Mouse (Mus musculus) layer of hippocampus, adult 9-10 months (tissue): ENCODE measurements around the gene Olfr1441.

Experiments
- DNase-seq: peaks from one replicate; pipeline ENCODE4 v3.0.0; 2022; ENCODE audit warnings: low spot score

Gene Olfr1441

DNA sequence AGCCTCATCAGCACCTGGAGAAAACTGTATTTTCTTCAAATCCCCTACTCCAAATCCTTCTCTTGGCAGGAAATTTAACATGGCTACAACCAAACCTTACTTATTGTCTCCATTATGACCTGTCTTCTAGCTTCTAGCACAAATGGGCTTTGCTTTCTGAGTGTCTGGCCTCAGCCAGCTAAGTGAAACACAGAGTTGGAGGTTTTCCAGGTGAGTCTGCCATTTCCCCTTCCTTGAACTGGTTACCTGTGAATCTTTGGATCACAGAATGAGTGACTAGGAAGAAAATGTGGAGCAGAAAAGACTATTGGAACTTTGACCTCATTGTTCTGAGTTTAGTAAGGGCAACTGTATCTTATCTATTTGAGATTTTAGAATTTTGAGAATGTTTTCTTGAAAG lies at the start of gene Olfr1441:
Gene Olfr1441 (plus strand): TSS at position 73 of the 400 bp plus-strand sequence.
- no peak for DNase-seq

DNA sequence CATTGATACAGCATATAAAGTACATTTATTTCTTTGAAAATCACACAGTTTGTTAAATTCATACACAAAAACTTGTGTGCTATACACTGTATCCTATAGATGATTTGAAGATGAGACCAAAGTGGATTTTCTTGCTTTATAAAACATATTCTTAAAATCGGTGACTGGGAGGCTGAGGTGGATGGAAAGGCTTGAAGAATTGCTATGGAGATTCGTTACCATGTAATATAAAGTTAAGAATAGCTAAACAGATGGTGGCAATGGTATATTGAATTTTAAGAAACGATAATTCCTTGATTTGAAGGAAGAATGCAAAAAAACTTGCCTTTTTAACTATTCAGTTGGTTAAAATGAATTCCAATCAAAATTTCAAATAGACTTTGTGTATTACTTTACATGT lies 44.2 kb upstream of the Olfr1441 start:
- no peak for DNase-seq

DNA sequence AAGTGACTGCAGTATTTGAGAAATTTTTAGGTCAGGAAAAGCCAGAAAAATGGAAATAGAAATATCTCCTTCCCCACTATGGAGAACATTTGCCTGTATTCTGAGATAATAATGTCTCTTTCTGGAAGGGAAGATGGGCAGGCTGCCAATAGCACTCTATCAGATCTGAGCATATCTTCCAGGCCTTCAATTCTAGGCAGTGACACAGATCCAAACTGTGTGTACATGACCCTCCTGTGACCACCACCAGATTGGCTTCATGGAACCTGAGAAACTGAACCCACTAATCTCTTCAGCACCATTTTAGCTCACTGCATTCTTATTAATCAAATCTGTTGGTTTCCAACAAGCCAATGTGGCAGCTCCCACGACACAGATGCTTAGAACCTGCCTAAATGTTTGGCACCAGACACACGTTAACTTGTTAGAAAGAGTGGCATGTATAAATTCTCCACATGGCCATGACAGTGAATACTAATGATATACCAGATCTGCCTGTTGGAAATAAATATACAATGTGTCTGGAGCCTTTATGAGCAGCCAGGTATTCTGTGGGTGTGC lies 42.7 kb upstream of the Olfr1441 start:
- peak; percentile 61 for DNase-seq

DNA sequence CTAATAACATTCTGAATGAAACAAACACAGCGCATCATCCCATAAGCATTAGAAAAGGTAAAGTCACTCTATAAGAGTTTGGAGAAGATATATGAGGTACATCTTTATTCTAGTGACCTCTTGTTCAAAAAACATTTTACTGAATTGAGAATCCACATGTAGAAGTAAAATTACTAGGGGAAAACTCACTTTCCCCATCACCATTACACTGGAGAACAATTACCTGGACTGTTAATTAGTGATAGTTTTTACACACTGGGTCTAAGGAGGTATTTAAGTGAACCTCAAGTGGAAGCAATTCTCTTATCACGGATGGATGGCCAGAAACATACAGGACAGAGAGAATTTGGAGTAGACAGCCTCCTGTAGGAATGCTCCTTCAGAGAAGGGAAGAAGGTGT lies 30.3 kb upstream of the Olfr1441 start, which contains the start of gene Olfr1440:
Gene Olfr1440 (plus strand): TSS at position 301 of the 400 bp plus-strand sequence.
- DNase-seq = no peak

DNA sequence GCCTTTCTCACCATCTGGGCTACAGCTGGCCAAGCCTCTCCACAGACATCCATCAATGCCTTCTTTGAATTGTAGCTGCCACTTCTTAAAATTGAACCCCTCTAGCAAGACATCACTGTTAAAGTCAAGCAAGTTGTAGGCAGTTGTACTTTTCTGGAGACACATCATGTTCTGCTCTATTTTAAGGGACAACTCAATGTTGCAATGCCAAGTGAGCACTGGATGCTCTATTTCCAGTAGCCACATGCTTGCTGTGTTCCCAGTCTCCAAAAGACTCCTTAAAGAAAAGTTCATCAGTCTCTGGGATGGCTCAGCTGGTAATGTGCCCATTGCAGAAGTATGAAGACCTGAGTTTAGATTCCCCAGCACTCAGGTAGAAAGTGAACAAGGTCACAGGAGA lies 3.5 kb upstream of the Olfr1441 start:
- no peak for DNase-seq

DNA sequence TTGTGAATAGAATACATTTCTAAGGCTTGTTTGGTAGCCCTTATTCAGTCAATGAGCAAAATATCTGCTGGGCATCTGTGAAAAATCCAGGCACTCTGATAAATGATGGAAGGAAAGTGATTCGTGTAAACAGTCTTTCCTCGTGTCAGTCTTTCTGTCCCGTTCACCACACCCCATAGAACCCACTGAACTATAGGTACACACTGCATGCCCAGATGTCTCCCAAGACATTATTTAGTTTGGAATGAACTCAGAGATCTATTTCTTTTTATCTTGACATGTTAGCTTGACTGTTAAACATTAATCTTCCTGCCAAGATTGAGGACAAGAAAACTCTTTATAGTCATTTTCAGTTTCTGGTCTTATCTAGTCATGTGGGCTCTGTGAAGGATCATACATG lies 1.1 kb downstream of the Olfr1441 start:
- DNase-seq = no peak

DNA sequence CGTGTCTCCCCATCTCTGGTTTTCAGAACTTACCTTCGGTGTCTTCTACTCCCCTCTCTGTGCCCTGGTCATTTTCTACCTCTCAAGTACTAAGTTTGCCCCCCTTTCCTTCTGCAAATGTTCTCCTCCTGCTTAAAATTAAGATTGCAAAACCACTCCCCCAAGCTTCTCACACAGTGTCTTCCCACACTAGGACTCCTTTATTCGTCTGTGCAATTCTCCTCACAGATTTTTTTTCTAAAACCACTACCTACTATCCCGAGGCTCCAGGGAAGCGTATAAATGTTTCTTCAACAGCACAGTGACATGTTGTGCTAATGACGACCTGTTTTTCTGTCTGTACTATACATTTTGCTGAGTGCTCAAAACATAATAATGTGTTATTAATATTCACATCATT lies 3.3 kb downstream of the Olfr1441 start:
- no peak for DNase-seq

DNA sequence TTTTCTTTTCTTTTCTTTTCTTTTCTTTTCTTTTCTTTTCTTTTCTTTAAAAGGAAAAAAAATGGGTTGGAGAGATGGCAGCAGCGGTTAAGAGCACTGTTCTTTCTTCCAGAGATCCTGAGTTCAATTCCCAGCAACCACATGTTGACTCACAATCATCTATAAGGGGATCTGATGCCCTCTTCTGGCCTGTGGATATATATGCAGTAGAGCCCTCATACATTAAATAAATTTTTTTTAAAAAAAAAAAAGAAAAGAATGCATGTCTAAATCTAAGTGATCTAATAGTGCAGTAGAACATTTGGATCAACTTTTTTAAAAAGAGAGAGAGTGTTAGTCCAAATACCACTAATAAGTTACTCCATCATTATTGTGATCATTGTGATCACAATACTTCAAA lies 4.4 kb downstream of the Olfr1441 start:
- DNase-seq = no peak

DNA sequence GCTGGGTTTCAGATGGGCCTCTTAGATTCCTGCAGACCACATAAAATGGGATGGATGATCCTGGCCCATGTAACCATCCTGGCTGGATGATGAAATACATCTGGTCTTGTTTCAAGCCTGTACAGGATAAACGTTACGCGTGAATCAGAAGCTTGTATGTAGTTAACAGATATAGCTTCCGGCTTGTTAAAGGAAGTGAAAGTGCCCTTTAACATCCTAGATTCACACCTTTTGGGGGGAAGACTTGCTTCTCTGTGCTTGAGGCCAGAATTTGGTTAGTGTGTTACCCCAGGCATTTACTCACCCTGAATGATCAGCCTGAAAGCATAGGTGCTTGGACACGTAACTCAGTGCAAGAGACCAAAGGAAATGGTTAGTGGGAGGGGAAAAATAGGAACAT lies 9.9 kb downstream of the Olfr1441 start:
- DNase-seq = no peak

DNA sequence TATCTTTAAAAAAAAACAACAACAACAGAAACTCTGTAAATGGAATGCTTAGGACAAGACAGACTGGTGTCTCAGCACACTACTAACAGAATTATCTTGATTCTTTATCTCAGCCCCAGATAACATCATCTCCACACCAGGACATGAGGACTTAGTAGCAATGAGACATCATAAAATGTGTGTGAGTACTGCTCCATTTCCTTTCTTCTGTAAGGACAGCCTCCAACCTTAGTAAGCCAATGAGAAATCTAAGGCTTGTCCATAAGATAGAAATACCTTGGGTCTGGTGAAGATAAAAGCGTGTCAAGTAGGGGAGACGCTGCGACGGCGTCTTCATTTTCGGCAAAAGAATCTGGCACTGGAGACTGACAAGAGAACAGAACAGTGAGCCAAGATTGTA lies 10.4 kb downstream of the Olfr1441 start, which contains the start of gene Pfpl:
Gene Pfpl (plus strand): TSS at position 301 of the 400 bp plus-strand sequence.
- no peak for DNase-seq

DNA sequence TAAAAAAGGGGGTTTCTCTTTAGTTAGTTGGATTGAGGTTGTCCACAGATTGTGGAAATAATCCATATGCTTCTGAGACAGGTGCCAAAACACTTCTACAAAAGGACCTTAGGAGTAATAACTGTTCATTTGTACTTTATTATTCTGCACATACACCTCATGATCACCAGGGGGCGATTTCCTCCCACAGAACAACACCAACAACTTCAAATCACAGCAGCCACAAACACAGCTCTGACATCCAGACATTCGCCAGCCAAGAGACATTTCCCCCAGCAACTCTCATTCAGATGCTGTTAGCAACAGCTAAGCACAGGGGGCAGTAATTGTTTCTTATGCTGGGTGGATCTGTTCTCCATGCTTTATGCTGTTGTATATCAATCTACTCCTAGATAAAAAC lies 15.8 kb downstream of the Olfr1441 start:
- DNase-seq = no peak

DNA sequence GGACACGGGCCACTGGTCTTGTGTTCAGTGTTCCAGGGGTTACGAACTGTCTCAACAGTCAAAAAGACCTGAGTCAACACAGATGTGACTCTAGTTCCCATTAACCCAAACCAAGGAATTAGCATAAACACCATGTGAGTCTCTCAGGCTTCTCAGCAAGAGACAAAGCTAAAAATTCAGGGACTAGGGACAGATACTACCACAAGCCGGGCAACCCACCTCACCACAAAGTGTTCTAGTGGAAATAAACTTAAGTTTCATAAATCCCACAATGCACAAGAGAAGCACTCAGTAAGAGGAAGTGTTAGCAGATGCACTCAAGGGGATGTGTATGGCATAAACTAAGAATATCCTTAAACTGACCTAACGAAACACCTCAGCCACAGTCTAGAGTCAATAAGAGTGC lies 17.8 kb downstream of the Olfr1441 start:
- no peak for DNase-seq

DNA sequence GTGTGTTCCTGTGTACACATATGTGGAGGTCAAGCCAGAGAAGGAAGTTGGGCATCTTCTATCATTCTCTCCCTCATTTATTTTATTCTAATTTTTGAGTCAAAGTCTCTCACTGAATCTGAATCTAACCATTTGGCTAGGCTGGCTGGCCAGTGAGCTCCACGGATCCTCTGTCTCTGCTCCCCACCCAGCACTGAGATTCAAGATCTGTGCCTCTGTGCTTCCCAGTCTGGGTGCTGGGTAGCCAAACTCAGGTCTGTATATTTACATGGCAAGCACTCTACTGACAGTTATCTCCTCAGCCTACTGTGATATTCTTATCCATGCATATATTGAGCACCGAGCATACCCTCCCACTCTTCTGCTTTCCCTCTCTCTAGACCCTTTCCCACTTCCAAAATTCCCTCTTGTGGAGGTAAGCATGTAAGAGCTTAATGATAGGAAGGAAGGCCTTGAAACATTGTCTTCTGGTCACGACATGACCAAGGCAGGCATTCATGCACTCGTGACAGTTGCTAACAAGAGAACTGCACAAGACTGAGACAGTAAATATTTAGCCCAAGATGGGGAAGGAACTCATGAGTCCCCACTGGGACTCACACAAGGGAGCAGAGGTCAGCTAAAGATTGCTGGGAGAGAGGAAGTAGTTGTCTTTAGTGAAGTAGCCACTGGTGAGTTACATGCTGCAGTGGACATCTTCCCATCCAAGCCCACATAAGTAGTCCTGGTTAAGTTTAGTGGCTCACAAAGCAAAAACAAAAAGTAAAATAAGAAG lies 18.7 kb downstream of the Olfr1441 start:
- no peak for DNase-seq

DNA sequence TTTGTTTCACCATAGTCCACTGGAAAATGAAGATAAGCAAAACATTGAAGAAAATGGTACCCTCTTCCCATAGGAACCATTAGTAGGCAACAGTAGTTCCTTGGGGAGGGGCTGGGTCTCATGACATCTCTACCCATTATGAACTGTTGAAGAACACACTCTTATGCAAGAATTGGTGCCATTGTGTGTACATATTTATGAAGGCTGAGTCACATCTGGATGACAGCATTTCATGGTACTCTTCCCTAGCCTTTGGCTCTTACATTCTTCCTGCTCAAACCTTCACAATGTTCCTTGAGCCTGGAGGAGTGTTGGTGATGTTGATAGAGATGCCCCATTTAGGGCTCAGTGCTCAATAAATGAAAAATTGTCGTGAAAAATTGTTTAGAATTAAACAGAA lies 22.3 kb downstream of the Olfr1441 start:
- no peak for DNase-seq

DNA sequence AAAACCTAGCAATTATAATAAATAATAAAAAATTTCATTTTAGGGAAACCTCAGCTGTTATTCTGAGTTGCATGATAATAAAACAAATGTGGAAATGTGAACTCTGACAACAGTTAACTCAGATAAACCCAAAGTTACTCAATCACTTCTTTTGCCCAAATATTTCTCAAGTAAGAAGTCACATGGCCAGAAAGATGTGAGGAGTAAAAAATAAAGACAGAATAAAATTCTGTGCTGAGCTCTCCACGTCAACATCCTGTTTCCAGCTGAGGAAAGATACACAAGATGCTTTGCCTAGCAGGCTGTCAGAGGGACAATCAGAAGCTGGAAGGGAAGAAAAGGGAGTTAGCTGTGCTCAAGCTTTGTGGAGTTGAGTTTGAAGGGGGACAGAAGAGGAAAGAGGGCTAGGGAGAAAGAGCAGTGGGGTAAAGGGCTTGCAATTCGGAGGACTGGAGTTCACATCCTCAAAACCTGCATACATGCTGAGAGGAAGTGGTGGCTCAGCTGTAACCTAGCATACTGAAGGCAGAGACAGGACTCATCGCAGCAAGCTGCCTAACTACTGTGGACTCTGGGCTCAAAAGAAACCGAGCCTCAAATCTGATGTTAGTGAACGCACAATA lies 23.0 kb downstream of the Olfr1441 start:
- DNase-seq = no peak

DNA sequence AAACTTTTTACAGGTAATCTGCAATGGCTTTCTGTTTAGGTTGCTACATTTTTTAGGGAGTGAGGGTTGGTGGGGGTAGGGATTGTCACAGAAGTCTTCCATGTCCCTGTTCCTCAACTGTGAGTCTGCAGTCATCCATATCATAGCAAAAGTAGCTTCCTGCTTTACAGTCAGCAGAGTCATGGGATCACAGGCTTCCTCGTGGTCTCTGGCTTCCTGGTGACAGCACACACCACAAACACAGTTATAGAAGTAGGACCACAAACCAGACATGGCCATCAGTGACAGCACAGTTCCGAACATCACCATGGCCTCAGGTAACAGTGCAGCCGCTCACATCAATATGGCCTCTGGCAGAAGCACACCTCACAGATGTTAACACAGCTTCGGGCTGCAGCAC lies 25.3 kb downstream of the Olfr1441 start:
- no peak for DNase-seq

DNA sequence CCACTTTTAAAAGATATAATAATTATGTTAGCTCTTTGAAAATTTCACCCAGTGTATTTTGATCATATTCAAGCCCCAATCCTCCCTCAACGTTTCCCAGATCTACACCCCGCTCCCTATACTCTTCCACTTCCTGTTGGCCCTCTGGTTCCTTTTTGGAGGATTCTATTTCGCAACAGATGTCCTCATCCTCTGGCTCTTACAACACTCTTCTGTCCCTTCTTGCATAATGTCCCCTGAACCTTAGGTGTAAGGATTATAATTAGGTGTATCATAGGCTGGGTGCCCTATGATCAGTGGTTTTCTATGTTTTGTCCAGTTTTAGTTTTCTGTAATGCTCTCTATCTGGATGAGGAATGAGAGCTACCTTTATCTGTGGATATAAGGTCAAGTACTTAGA lies 27.8 kb downstream of the Olfr1441 start:
- DNase-seq = no peak

DNA sequence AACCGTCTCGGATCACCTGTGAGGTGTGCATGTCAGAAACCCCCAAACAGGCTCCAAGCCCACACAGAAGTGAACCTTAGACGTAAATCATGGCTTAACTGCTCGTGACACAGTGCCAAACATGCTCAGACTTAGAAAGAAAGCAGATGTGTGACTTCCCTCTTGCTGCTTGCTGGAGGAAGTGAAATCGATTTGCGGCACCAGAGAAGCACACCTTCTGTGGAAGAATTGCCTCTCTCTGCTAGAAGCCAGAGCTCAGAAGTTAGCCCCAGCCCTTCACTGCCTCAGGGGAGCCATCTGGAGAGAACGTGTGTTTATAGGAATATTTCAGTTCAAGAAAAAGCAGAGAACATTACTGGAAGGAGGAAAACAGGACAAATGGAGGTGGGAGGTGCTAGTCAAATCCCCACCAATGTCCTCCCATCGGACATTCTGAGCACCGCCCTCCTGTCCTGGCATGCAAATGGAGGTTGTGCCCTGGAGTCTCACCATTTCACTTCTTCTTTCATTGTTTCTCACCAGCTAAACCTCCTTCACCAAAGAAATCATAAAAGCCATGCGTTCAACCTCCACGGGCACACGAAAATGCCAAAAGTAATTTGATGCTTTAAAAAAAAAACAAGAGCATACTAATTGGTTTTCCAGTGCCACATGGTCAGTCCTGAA lies 40.3 kb downstream of the Olfr1441 start:
- no peak for DNase-seq

DNA sequence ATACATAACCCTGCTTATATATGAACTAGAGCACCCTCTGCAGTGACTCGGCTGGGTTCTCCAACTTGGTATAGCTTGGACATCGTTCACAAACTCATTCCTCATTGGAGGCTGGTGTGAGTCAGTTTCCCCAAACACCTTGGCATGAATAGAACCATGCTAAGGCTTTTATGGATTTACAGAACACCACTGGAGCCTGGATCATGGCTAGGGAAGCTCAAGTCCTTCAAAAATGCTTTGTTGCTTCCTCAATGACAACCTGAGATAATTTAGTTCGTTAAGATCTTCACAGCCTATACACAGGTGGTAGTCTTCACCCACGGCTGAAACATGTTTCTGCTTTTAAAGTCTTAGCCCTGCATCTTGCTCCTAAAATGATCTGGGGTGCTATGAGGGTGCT lies 42.3 kb downstream of the Olfr1441 start:
- no peak for DNase-seq

DNA sequence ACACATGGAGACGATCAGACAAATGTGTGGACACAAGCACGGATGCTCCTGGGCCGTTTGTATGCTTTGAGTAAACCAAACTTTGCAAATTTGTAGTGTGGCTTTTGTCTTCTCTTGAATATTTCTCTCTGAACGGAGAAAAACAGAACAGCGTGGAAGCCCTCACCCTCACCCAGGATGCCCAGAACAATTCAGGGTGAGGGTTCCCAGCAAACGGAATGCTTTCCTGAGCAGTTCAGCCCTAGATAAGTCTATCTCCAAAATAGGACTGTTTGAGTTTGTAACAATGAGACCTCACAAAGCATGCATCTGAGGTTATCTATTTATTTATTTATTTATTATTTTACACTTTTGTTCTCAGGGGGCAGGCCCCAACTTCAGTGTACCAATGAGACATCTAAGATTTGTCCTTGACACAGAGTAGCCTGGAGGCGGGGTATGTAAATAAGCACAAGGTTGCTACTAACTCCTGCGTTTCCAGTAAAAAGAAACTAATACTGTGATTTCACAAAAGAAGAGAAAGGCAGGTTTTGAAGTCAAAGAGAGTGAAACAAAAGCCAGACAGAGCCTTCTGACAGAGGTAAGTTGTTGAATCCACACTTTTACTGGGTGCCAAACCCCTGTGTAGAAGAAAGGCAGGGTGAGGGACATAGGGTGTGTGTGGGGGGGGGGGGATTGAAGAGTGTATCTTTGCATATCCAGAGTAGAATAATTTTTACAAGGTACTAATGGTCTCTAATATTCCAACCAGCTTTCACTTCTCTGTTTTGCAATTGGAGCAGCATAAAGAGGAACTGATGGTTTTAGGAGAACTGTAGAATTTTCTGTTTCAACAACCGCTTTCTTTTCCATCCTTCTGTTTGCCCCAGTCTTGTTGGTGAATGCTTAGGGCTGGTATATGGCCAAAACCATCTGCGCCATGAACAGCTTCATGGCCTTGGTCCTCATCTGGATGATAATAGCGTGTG lies 43.3 kb downstream of the Olfr1441 start, which contains the start of gene Mpeg1:
Gene Mpeg1 (plus strand): TSS at position 498 of the 968 bp plus-strand sequence.
- no peak for DNase-seq
